Mouse (Mus musculus) 3134 (cell line): ENCODE measurements around the gene Nr1d1.

ENCODE experiments used
- DNase-seq: peaks from one replicate; pipeline ENCODE4 v3.0.0-alpha.2; 2011; ENCODE audit warnings: low spot score; ENCODE audit not compliant: insufficient read length; ENCODE audit errors: extremely low read depth

Nr1d1 gene

GRCm38 (mm10) chr11:98754151-98754620 is 20.9 kb downstream of the Nr1d1 start:
- no peak for DNase-seq

DNA sequence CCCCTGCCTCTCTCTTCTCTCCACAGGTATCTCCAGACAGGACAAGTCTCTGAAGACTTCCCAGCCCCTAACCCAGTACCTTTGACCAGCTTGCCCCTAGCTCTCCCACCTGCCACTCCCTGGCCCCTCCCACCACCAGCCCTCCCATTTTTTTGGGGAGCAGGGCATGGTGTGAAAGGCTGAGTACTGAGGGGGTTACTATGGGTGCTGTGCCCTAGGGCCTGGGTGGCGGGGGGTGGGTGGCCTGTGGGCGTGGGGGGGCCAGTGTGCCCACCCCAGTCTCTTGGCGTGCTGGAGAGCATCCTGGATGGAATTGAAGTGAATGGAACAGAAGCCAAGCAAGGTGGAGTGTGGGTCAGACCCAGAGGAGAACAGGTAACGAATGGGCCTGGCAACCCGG is 21.9 kb downstream of the Nr1d1 start:
- DNase-seq: no peak

DNA sequence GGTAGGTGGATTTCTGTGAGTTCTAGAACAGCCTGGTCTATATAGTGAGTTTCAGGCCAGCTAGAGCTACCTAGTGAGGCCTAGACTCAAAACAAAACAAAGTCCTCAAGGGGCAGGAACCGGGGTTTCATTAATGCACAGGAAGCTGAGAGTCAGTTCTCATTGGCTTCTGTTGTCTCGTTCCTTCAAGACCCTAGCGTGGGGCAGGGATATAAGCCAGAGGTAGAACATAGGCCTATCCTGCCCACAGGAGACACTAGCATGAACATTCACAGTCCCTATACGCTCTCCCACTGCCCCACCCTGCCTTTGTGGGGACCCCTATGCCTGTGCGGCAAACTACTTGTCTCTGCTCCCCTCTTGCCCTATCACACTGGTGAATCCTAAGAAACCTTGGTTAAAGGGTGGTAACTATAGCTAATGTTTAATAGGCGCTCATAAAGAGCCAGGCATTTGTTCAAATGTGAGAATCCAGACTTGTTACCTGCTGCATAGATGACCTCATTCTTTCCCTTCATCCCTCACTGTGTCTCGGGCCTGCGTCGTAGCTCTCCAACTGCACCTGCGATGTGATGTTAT is 22.5 kb downstream of the Nr1d1 start:
- no peak for DNase-seq

- DNase-seq: no peak
Observed at GRCm38 (mm10) chr11:98751221-98751782, 23.8 kb downstream of the Nr1d1 start.

GRCm38 (mm10) chr11:98750351-98751201 is 24.6 kb downstream of the Nr1d1 start:
- DNase-seq: peak; percentile 83

DNA sequence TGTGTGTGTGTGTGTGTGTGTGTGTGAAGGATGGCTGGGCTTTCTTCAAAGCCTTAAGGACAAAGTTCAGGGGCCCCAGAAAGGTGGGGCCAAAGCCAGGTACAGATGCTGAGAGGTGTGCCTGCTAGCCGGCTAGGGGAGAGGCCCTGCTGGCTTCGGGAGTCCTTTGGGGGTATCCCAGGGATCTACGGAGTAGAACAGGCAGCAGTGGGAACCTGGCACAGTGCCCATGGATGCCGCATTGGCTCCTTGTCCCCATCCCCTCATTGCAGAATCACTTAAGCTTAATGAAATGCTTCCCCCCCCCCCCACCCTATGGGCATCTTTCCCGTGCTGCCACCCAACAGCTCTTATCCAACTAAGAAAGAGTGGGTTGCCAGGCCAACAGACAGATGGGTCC is 25.4 kb downstream of the Nr1d1 start:
- DNase-seq: no peak

- DNase-seq: no peak
Observed at GRCm38 (mm10) chr11:98748506-98749416, 26.4 kb downstream of the Nr1d1 start.

DNA sequence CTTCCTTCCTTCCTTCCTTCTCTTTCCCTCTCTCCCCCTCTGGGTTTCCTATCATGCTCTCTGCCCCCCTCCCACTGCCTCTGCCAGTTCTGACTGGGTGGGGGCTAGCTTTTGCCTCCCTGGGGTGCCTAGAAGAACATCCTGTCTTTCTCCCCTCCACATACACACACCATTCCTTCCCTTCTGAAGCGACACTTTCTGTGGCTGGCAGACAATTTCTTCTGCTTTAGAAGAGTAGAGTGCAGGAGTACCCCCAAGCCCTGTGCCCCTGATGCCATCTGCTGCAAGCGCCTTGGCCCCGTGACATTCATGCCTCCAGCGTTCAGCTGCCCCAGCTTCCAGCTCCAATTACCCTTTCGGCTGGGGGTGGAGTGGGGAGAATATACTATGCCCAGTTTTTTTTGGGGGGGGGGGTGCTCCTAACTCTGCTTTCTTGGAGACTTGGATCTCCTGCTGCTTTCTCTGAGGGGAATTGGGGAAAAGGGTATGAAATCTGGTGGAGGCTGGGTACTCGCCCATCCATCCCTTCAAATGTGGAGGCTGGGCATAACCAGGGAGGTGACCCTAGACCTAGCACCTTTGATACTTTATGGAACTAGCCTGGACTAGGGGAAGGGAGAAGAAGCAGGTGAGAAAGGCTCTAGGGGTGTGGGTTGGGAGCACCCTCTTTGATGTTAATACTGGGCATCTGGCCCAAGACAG is 27.2 kb downstream of the Nr1d1 start:
- no peak for DNase-seq

DNA sequence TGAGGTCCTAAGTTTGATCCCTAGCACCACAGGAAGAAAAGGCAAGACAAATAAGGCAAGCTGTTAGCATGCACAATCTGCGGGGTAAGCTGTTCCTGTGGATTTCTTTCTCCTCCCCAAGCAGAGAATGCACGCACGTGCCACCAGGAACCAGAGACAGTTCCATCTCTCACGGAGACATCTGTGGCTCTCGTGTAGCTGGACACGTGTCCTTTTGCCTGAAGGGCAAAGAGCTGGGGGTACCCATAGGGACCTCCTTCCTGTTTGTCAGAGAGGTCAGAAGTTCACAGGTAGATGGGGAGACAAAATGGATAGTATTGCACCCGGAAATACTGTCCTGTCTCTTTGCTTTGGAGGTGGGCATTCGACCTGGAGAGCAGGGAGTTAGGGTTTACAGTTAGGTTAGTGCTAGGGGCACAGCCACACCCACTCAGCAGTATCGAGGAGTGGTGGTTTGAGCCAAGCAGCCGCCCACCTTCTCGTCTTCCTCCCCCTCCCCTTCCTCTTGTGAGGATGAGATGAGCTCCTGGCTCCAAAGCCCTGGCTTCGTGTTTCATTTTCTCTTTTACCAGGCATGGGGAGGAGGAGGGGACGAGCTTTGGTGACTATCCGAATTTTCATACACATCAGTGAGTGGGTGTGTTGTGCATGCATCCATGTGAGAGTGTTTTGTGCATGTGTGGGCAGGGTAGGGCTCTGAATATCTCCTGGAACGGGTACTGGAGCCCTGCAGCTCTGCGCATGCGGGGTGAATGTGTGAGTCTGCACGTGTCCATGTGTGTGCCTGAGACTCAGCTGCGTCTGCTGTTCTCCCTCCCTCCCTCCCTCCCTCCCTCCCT is 28.1 kb downstream of the Nr1d1 start:
- DNase-seq: peak; percentile 57

GRCm38 (mm10) chr11:98745932-98746853 is 28.9 kb downstream of the Nr1d1 start:
- DNase-seq: no peak

GRCm38 (mm10) chr11:98744456-98745019 is 30.6 kb downstream of the Nr1d1 start:
- DNase-seq: no peak

- DNase-seq: no peak
Observed at GRCm38 (mm10) chr11:98743655-98744345, 31.3 kb downstream of the Nr1d1 start.

DNA sequence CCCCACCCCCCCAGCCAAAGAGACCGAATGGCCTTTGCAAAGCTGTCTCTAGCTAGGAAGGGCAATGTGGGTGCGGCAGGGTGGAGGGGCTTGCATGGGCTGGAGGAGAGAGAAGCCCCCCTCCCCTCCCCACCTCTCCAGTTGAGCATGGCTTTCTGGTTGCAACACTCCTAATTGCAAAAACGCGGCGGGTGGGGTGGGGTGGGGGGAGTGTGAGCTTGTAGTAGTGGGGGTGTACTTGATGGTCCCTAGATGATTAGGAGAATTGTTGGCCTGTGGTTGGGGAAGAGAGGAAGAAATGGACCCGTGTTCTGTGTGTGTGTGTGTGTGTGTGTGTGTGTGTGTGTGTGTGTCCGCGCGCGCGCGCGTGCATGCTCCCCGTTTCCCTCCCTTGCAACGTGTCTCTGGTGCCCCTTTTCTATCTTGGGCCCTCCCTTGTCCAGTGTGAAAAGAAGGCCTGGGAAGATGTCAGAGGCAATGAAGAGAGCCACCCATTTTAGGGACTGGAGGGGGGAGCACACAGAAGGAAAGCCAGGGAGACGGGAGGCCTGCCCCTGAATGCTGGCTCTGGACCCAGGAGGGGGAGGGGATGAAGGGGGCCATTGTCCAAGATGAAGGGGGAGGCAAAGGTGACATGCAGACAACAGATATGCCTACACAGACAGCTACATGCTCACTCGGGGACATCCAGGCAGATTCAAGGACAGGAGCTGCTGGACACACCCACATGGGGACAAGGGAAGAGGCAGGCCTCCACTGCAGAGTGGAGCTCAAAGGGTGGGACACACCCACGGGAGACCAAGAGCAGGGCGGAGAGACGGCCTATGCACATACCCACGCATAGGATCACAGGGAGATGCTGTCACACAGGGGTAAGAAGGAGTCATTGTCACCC is 32.5 kb downstream of the Nr1d1 start:
- peak; percentile 50 for DNase-seq

DNA sequence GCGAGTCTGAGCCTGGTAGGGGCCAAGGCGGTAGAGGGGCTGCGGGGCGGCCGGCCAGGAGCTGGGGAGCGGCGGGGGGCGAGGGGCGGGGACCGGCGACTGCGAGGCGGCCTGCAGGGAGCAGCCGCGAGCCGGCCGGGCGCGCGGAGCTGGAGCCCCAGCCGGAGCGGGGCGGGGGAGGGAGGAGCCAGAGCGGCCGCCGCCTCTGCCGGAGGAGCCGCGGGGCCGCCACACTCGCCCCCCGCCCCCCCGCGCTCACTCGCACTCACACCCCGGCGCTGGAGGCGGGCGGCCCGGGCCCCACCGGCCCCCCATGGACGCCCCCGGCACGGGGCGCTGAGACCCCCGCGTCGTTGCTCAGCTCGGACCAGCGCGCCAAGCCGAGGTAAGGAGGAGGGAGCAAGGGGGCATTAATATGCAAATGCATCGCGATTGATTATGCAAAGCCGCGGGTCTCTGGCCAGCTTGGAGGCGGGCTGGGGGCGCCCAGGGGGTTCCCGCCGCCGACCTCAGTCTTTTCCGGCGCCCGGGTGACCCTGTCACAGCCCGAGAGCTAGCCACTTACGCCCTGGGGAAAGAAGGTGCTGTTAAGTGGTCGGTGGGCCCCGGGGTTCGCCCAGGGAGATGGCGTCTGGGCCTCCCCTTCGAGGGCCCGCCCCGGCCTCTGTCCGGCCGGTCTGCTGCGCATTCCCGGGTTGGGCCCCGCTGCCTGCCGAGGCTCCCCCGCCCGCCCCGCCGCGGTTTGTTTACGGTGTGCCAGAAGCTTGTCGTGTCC is 33.3 kb downstream of the Nr1d1 start:
- peak; percentile 73 for DNase-seq

GRCm38 (mm10) chr11:98741051-98741620 is 34.0 kb downstream of the Nr1d1 start:
- no peak for DNase-seq
